Comparison of ENCODE assay signal across 20 mouse cellular contexts in genomic region chr12:80271806-80272205, GRCm38 (mm10). TPM values are rescaled to one million over a fixed set of nuclear protein-coding genes. Genes with fewer than 3 reads are reported as not detected.
DNase-seq lines count a peak whose midpoint lies in the region; ATAC-seq and TF ChIP-seq lines count a peak whose summit lies in the region.
"Had no signal": no experiment of that assay in that cellular context is flagged by ENCODE, and none has a peak within 500 bp of the region (broad histone marks: within the 10 kb centered on the region; RNA-seq: fewer than 3 reads in every experiment).

No protein-coding gene starts in this region.

- no peak overlapping the region for H3K4me3 ChIP-seq in spleen, adult 2 months (ENCODE audit: extremely low read depth, insufficient read depth, insufficient read length)
- H3K4me3 ChIP-seq in forebrain, postnatal 0 days (ENCODE audit: low read depth, low read length) = no peak overlapping the region
- H3K4me3 ChIP-seq in heart, adult 2 months = no peak overlapping the region
- H3K4me3 ChIP-seq: embryonic facial prominence, embryonic 12.5 days; heart, embryonic 12.5 days; midbrain, embryonic 15.5 days; myocyte had no signal

- peak overlapping the region; percentile 29; the same call in 1 of the 2 replicates for H3K27ac ChIP-seq in spleen, adult 2 months (ENCODE audit: insufficient read depth, low read length)
- H3K27ac ChIP-seq in forebrain, postnatal 0 days (ENCODE audit: low read depth, low read length) = no peak overlapping the region
- no peak overlapping the region for H3K27ac ChIP-seq in heart, adult 2 months
- H3K27ac ChIP-seq: embryonic facial prominence, embryonic 12.5 days; hindbrain, postnatal 0 days; macrophage; midbrain, embryonic 15.5 days; stomach, postnatal 0 days had no signal

- H3K4me1 ChIP-seq in spleen, adult 2 months (ENCODE audit: control insufficient read depth, insufficient read depth, insufficient read length) = peaks cover 7% of the 10 kb centered on the region; the same call in 1 of the 2 replicates
- H3K4me1 ChIP-seq in forebrain, postnatal 0 days (ENCODE audit: insufficient read depth) = no peaks in the 10 kb centered on the region
- peaks cover 2% of the 10 kb centered on the region for H3K4me1 ChIP-seq in heart, adult 2 months (ENCODE audit: control insufficient read depth, insufficient read depth, low read length)
- H3K4me1 ChIP-seq: midbrain, embryonic 15.5 days had no signal

- no peak overlapping the region for H3K9ac ChIP-seq in forebrain, postnatal 0 days
- H3K9ac ChIP-seq in heart, adult 2 months (ENCODE audit: low read depth, low read length) = no peak overlapping the region
- H3K9ac ChIP-seq: embryonic facial prominence, embryonic 12.5 days; heart, embryonic 12.5 days; midbrain, embryonic 15.5 days had no signal

- H3K4me2 ChIP-seq in forebrain, postnatal 0 days (ENCODE audit: low read depth) = no peak overlapping the region
- H3K4me2 ChIP-seq: embryonic facial prominence, embryonic 12.5 days; midbrain, embryonic 15.5 days had no signal

- WGBS in spleen, adult 2 months = 30% methylated on average over 5 of the region's 5 CpGs
- WGBS in forebrain, postnatal 0 days = 41% methylated on average over 5 of the region's 5 CpGs
- 61% methylated on average over 5 of the region's 5 CpGs for WGBS in heart, adult 2 months

- no peak for TF ChIP-seq POLR2A in spleen, adult 2 months (IDR thresholded peaks at IDR 0.05; ENCODE audit: low read depth, low read length)
- TF ChIP-seq POLR2A in heart, adult 2 months (IDR thresholded peaks at IDR 0.05; ENCODE audit: insufficient read depth, low read depth, low read length) = no peak

- no peak for TF ChIP-seq EP300 in heart, adult 2 months (IDR thresholded peaks at IDR 0.05; ENCODE audit: insufficient read depth, low read depth, low read length)

- intact Hi-C loops in heart, adult 2 months (cut with DNase I) = no loop called here

- H3K79me2 ChIP-seq in heart, adult 2 months (replicated peaks; ENCODE audit: control insufficient read depth, insufficient read depth, low read length) = no peaks in the 10 kb centered on the region

- peak; percentile 25 for ATAC-seq in activated CD4-positive, CD25-positive, alpha-beta regulatory T cell, adult 4 months
- ATAC-seq in forebrain, postnatal 0 days = no peak
- ATAC-seq: hindbrain, postnatal 0 days; midbrain, embryonic 15.5 days had no signal

- H3K36me3 ChIP-seq in spleen, adult 2 months (ENCODE audit: control insufficient read depth, insufficient read depth, low read length) = no peaks in the 10 kb centered on the region
- H3K36me3 ChIP-seq in forebrain, postnatal 0 days (ENCODE audit: insufficient read depth) = no peaks in the 10 kb centered on the region
- H3K36me3 ChIP-seq in heart, adult 2 months (ENCODE audit: control insufficient read depth, insufficient read depth, low read length) = no peaks in the 10 kb centered on the region
- H3K36me3 ChIP-seq: embryonic facial prominence, embryonic 12.5 days; heart, embryonic 12.5 days; midbrain, embryonic 15.5 days had no signal

- no peaks in the 10 kb centered on the region for H3K9me3 ChIP-seq in forebrain, postnatal 0 days (ENCODE audit: low read length)
- H3K9me3 ChIP-seq: embryonic facial prominence, embryonic 12.5 days; heart, embryonic 12.5 days; midbrain, embryonic 15.5 days had no signal

- TF ChIP-seq CTCF in spleen, adult 2 months (IDR thresholded peaks at IDR 0.05; ENCODE audit: extremely low read depth, insufficient read depth, insufficient read length, insufficient replicate concordance) = no peak
- TF ChIP-seq CTCF in forebrain, postnatal 0 days (IDR thresholded peaks at IDR 0.05; ENCODE audit: low read depth) = no peak
- TF ChIP-seq CTCF in heart, adult 2 months (IDR thresholded peaks at IDR 0.05) = no peak

- no peak for DNase-seq in spleen, adult 2 months (ENCODE audit: low read depth in 1 of 2, low spot score in 2 of 2)
- no peak for DNase-seq in spleen, adult 18-20 months
- DNase-seq in thymus, postnatal 0 days (ENCODE audit: low spot score) = peak; percentile 85
- DNase-seq in layer of hippocampus, adult 11-12 months (ENCODE audit: low spot score) = no peak
- DNase-seq in forebrain, postnatal 0 days = no peak
- no peak for DNase-seq in heart, adult 2 months
- no peak for DNase-seq in heart, adult 11 months
- DNase-seq: adrenal gland, adult 2 months; cerebellum, adult 11-12 months; cerebellum, postnatal 14 days; heart, postnatal 14 days; kidney, adult 11 months had no signal

- no peaks in the 10 kb centered on the region for H3K27me3 ChIP-seq in spleen, adult 2 months (ENCODE audit: control insufficient read depth, insufficient read depth, low read length)
- no peaks in the 10 kb centered on the region for H3K27me3 ChIP-seq in forebrain, postnatal 0 days (ENCODE audit: insufficient read depth, low read length)
- H3K27me3 ChIP-seq in heart, adult 2 months (ENCODE audit: control insufficient read depth, insufficient read depth, low read length) = no peaks in the 10 kb centered on the region
- H3K27me3 ChIP-seq: embryonic facial prominence, embryonic 12.5 days; heart, embryonic 12.5 days; midbrain, embryonic 15.5 days had no signal

RNA-seq across cellular contexts. Expression of gene Actn1, which starts 11.6 kb away (rescaled TPM):
- 81.7 and 84.7 TPM in 2 replicates for polyA plus RNA-seq in spleen, adult 2 months (2012; rRNA removed)
- 10 to 100 TPM; 31.8 to 34.3 TPM for polyA plus RNA-seq in activated CD4-positive, CD25-positive, alpha-beta regulatory T cell, adult 4 months (2017; shearing (Covaris generic))
- 36.9 and 41.0 TPM in 2 replicates for polyA plus RNA-seq in thymus, postnatal 0 days (2015; fragmentation: Nextera tagmentation; extraction: Ambion mirVana)
- 15.4 and 19.1 TPM in 2 replicates for total RNA-seq in forebrain, postnatal 0 days (2014; rRNA removed)
- 4.9 and 6.7 TPM in 2 replicates for polyA plus RNA-seq in forebrain, postnatal 0 days (2015; fragmentation: Nextera tagmentation; extraction: Ambion mirVana)
- 10 to 100 TPM; 30.6 to 31.7 TPM for total RNA-seq in heart, adult 2 months (2021)
- 29.0 and 31.1 TPM in 2 replicates for polyA plus RNA-seq in heart, adult 2 months (2012; rRNA removed)
